Mouse (Mus musculus) embryo, embryonic 10.5 days (tissue): ENCODE data around the gene Brpf3.
"Not testable (repeated sequence)": the region's sequence is repeated elsewhere in the genome, so short reads cannot be mapped to it uniquely, and the experiment has no call there.

Experiments used
- DNase-seq: peaks from one replicate; pipeline ENCODE4 v3.0.0-alpha.2; 2015; ENCODE audit warnings: low spot score

The Brpf3 gene

GRCm38 (mm10) chr17:28800671-28801412, at the start of gene Brpf3:
Gene Brpf3, plus strand, starts transcription at chr17:28801090.
- peak; percentile 73 for DNase-seq

- no peak for DNase-seq
Measured at GRCm38 (mm10) chr17:28756447-28756846, 44.4 kb upstream of the Brpf3 start.

- no peak for DNase-seq
Measured at GRCm38 (mm10) chr17:28757470-28757869, 43.4 kb upstream of the Brpf3 start.

DNA sequence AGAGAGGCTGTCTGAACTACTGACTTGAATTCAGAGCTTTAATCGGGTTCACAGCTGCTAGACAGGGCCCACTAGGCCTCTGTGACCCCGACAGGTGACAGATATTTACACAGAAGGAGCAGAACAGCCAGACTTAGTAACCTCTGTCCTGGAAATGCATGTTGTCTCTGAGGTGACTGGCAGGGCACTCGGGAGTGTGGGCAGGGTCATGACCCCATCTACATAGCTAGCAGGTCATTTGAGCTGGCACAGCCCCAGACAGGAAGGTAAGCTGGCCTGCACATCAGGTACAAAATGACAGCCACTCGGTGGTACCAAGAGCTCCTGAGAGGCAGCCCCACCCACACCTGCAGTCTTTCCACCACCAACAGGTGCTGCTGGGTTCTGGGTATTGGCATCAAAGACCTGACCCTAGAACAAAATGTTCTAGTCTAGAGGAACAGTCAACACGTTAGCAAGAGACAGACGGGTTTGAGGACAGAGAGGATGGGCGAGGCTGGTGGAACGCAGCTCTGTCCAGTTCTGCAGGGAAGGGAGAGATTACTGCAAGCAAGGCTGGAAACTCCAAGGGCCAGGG, 40.1 kb upstream of the Brpf3 start:
- no peak for DNase-seq

GRCm38 (mm10) chr17:28761871-28762270, 39.0 kb upstream of the Brpf3 start:
- peak; percentile 72 for DNase-seq

GRCm38 (mm10) chr17:28766203-28766602, 34.7 kb upstream of the Brpf3 start:
- DNase-seq, result no peak

DNA sequence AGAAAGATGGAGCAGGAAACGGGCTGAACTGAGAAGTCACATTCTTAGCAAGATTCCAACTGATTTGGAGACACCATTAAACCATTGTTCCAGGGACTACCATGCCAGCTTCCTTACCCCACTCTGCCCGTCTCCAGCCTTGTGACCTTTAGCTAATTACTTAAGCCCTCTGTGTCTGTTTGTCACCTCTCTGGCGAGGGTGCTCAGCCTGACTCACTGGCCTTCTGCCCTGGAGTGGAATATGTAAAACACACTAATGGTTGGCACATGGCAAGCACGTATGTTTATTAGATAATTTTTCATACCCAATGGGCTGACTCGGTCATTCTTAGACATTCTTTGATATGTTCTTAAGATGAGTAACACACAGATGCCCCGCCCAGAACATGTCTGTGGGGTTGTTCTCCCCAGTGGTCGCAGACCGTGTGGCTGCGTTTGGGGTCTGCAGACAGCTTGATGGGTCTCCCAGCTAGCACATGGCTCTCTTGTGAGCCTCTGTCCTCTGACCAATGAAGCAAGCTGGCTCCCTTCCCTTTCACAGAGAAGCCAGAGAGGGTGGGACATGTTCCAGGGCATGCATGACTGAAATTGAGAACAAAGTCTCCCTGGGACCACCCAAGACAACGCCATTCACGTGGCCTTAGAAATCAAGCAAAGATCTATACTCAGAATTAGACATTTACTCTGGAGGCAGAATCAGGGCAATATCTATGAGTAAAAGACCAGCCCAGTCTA, 33.9 kb upstream of the Brpf3 start:
- DNase-seq, result no peak

GRCm38 (mm10) chr17:28769121-28769874, 31.6 kb upstream of the Brpf3 start, which contains the start of gene Mapk13:
Gene Mapk13, plus strand, starts transcription at chr17:28769297.
- peak; percentile 30 for DNase-seq

- DNase-seq, result peak; percentile 42
Measured at GRCm38 (mm10) chr17:28769875-28770421, 30.9 kb upstream of the Brpf3 start.

DNA sequence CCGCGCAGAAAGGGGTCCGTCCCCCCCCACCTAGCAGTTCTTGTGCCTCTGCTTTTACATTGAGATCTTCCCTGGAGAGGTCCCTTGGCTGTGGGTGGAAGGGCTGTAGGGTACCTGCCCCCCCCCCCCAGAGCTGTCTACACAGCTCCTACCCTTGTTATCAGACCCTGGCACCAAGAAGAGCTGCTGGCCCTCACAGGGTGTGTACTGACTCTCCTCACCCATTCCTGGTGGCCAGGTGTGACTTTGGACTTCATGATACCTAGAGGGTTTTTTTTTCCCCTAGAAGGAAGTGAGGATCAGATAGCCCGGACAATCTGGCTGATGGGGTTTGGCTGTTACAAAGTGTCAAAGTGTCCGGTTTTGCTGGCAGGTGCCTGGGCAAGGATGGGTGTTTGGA, 29.6 kb upstream of the Brpf3 start:
- no peak for DNase-seq

DNA sequence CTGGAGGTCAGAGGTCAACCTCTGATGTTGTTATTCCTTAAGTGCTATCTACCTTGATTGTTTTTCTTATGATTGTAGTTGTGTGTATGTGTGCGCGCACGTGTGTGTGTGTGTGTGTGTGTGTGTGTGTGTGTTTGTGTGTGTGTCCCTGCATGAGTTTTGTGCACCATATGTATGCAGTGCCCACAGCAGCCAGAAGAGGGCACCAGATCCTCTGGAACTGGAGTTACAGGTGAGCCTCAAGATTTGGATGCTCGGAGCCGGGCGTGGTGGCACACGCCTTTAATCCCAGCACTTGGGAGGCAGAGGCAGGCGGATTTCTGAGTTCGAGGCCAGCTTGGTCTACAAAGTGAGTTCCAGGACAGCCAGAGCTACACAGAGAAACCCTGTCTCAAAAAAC, 26.6 kb upstream of the Brpf3 start:
- not testable (repeated sequence) for DNase-seq

GRCm38 (mm10) chr17:28775161-28775560, 25.7 kb upstream of the Brpf3 start:
- DNase-seq, result no peak

- DNase-seq, result no peak
Measured at GRCm38 (mm10) chr17:28776817-28777216, 24.1 kb upstream of the Brpf3 start.

DNA sequence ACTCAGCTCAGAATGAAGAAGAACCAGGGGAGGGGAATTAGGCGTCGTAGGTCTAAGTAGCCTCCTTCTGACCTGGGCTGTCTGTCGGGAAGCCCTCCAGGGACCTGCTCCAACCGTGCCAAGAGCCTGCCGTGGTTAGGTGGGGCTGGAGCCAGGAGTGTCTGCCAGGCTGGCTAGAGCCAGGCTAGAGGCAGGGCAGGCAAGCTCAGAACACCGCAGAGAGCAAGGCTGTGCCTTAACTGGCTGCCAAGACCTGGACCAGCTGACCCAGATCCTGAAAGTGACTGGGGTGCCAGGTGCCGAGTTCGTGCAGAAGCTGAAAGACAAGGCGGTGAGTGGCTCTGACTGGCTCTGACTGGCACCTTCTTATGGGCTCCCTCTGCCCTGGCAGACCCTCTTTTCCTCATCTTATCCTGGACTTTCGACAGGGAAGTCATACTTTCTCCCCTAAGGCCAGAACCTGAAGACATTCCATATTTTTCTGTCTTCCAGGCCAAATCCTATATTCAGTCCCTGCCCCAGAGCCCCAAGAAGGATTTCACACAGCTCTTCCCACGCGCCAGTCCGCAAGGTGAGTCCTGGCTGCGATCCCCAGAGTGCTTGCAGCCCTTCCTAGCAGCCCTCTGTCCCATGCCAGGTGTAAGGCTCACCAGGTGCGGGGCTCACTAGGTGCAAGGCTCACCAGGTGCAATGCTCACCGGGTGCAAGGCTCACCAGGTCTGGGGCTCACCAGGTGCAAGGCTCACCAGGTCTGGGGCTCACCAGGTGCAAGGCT, 23.5 kb upstream of the Brpf3 start:
- no peak for DNase-seq

- DNase-seq, result no peak
Measured at GRCm38 (mm10) chr17:28779735-28780134, 21.2 kb upstream of the Brpf3 start.

- DNase-seq, result no peak
Measured at GRCm38 (mm10) chr17:28780836-28781235, 20.1 kb upstream of the Brpf3 start.

- DNase-seq, result peak; percentile 32
Measured at GRCm38 (mm10) chr17:28781290-28782045, 19.4 kb upstream of the Brpf3 start.

GRCm38 (mm10) chr17:28785036-28785435, 15.9 kb upstream of the Brpf3 start:
- DNase-seq, result no peak

- no peak for DNase-seq
Measured at GRCm38 (mm10) chr17:28787507-28787906, 13.4 kb upstream of the Brpf3 start.

- no peak for DNase-seq
Measured at GRCm38 (mm10) chr17:28797031-28797430, 3.9 kb upstream of the Brpf3 start.
